Mouse (Mus musculus): Measurements from ENCODE around the gene D430042O09Rik. TPM values are rescaled to one million over a fixed set of nuclear protein-coding genes. Genes with fewer than 3 reads are reported as not detected.
"Not testable (repeated sequence)": the region's sequence is repeated elsewhere in the genome, so short reads cannot be mapped to it uniquely, and the experiment has no call there.

D430042O09Rik gene
- polyA plus RNA-seq, 1 experiment from 2014 or later, result 9.0 TPM

DNA sequence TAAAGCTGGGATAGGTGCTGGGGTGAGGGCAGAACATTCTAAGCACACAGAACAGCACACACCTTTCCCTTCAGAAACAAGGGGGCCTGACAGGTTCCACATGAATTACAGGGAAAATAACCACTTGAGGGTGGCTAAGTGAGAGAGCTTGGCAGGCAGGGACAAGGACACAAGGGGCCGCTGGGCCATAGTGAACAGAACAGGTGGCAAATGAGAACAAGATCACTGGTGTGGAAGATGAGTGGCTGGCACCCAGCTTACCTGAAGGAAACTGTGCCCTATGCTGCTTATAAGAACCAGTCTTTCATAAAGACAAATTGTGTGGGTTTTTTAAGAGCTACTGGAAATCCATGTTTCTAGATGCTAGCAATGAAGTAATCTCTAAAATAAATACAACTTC lies 4.9 kb upstream of the D430042O09Rik start:
- no peak overlapping the region for H3K27ac ChIP-seq (replicated peaks; ENCODE audit: low read depth, low read length)
- no peak for ATAC-seq (ENCODE audit: low read depth)
- peaks cover 16% of the 10 kb centered on the region for H3K9me3 ChIP-seq (ENCODE audit: control insufficient read depth, low read length)
- no peak overlapping the region for H3K4me2 ChIP-seq (ENCODE audit: low read depth, low read length)
- 82% methylated on average over 1 of the region's 1 CpGs for whole genome bisulfite sequencing
- H3K9ac ChIP-seq (ENCODE audit: low read depth, low read length), result no peak overlapping the region
- H3K27me3 ChIP-seq (replicated peaks; ENCODE audit: control insufficient read depth, insufficient read depth, low read length), result no peaks in the 10 kb centered on the region
- H3K36me3 ChIP-seq (ENCODE audit: control insufficient read depth, insufficient read depth, low read length), result peaks cover 67% of the 10 kb centered on the region
- no peak overlapping the region for H3K4me3 ChIP-seq (ENCODE audit: low read depth, low read length)
- DNase-seq (ENCODE audit: low spot score), result no peak
- peaks cover 19% of the 10 kb centered on the region for H3K4me1 ChIP-seq (ENCODE audit: control insufficient read depth, insufficient read depth, low read length)

- WGBS, result 0% methylated on average over 24 of the region's 24 CpGs
- peak overlapping the region; percentile 82 for H3K4me2 ChIP-seq (ENCODE audit: low read depth, low read length)
- peak; percentile 61 for DNase-seq (ENCODE audit: low spot score)
- no peaks in the 10 kb centered on the region for H3K27me3 ChIP-seq (replicated peaks; ENCODE audit: control insufficient read depth, insufficient read depth, low read length)
- ATAC-seq (ENCODE audit: low read depth), result peak; percentile 79
- H3K9ac ChIP-seq (ENCODE audit: low read depth, low read length), result peak overlapping the region; percentile 85
- H3K9me3 ChIP-seq (ENCODE audit: control insufficient read depth, low read length), result no peaks in the 10 kb centered on the region
- peaks cover 23% of the 10 kb centered on the region for H3K4me1 ChIP-seq (ENCODE audit: control insufficient read depth, insufficient read depth, low read length)
- peak overlapping the region; percentile 76 for H3K4me3 ChIP-seq (ENCODE audit: low read depth, low read length)
- H3K27ac ChIP-seq (replicated peaks; ENCODE audit: low read depth, low read length), result peak overlapping the region; percentile 88
- H3K36me3 ChIP-seq (ENCODE audit: control insufficient read depth, insufficient read depth, low read length), result peaks cover 23% of the 10 kb centered on the region
These were observed 502 bp upstream of the D430042O09Rik start for GRCm38 (mm10) chr7:125707186-125707585.

- H3K36me3 ChIP-seq (ENCODE audit: control insufficient read depth, insufficient read depth, low read length), result peaks cover 14% of the 10 kb centered on the region
- 0% methylated on average over 15 of the region's 15 CpGs for WGBS
- peak overlapping the region; percentile 76 for H3K4me3 ChIP-seq (ENCODE audit: low read depth, low read length)
- peak overlapping the region; percentile 85 for H3K9ac ChIP-seq (ENCODE audit: low read depth, low read length)
- DNase-seq (ENCODE audit: low spot score), result peak; percentile 31
- H3K4me2 ChIP-seq (ENCODE audit: low read depth, low read length), result peak overlapping the region; percentile 82
- ATAC-seq (ENCODE audit: low read depth), result no peak
- H3K27ac ChIP-seq (replicated peaks; ENCODE audit: low read depth, low read length), result peak overlapping the region; percentile 88
- H3K9me3 ChIP-seq (ENCODE audit: control insufficient read depth, low read length), result no peaks in the 10 kb centered on the region
- H3K4me1 ChIP-seq (ENCODE audit: control insufficient read depth, insufficient read depth, low read length), result peaks cover 23% of the 10 kb centered on the region
- no peaks in the 10 kb centered on the region for H3K27me3 ChIP-seq (replicated peaks; ENCODE audit: control insufficient read depth, insufficient read depth, low read length)
These were observed 412 bp downstream of the D430042O09Rik start for GRCm38 (mm10) chr7:125708100-125708499.

GRCm38 (mm10) chr7:125713542-125714055 lies 5.9 kb downstream of the D430042O09Rik start:
- not testable (repeated sequence) for DNase-seq (ENCODE audit: low spot score); ATAC-seq (ENCODE audit: low read depth); H3K9me3 ChIP-seq (ENCODE audit: control insufficient read depth, low read length); H3K27me3 ChIP-seq (replicated peaks; ENCODE audit: control insufficient read depth, insufficient read depth, low read length); H3K4me2 ChIP-seq (ENCODE audit: low read depth, low read length); H3K27ac ChIP-seq (replicated peaks; ENCODE audit: low read depth, low read length); H3K36me3 ChIP-seq (ENCODE audit: control insufficient read depth, insufficient read depth, low read length); H3K4me1 ChIP-seq (ENCODE audit: control insufficient read depth, insufficient read depth, low read length); H3K4me3 ChIP-seq (ENCODE audit: low read depth, low read length); H3K9ac ChIP-seq (ENCODE audit: low read depth, low read length)
- whole genome bisulfite sequencing, result 89% methylated on average over 7 of the region's 7 CpGs

DNA sequence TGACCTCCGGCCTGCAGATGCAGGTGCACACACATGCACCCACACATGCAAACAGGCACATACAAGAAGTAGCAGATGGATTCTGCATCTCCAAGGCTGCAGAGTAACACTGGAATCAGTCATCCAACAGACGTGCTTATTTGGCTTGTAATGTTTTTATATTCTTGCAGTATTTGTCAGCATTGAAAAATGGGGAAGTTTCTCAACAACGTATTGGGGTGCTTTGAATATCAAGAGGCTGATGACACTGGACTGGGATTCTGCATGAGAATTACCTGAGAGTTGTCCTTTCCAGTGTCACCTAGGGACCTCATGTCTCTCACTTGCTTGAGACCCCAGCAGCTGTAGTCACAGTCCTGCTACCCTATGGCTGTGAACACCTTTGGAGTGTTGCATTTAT lies 7.1 kb downstream of the D430042O09Rik start:
- H3K4me1 ChIP-seq (ENCODE audit: control insufficient read depth, insufficient read depth, low read length), result peaks cover 5% of the 10 kb centered on the region
- ATAC-seq (ENCODE audit: low read depth) (no peak), DNase-seq (ENCODE audit: low spot score) (no peak)
- no peak overlapping the region for H3K4me2 ChIP-seq (ENCODE audit: low read depth, low read length)
- H3K4me3 ChIP-seq (ENCODE audit: low read depth, low read length), result no peak overlapping the region
- 81% methylated on average over 3 of the region's 3 CpGs for WGBS
- no peak overlapping the region for H3K27ac ChIP-seq (replicated peaks; ENCODE audit: low read depth, low read length)
- H3K9me3 ChIP-seq (ENCODE audit: control insufficient read depth, low read length), result no peaks in the 10 kb centered on the region
- H3K9ac ChIP-seq (ENCODE audit: low read depth, low read length), result no peak overlapping the region
- no peaks in the 10 kb centered on the region for H3K27me3 ChIP-seq (replicated peaks; ENCODE audit: control insufficient read depth, insufficient read depth, low read length)
- H3K36me3 ChIP-seq (ENCODE audit: control insufficient read depth, insufficient read depth, low read length), result no peaks in the 10 kb centered on the region

DNA sequence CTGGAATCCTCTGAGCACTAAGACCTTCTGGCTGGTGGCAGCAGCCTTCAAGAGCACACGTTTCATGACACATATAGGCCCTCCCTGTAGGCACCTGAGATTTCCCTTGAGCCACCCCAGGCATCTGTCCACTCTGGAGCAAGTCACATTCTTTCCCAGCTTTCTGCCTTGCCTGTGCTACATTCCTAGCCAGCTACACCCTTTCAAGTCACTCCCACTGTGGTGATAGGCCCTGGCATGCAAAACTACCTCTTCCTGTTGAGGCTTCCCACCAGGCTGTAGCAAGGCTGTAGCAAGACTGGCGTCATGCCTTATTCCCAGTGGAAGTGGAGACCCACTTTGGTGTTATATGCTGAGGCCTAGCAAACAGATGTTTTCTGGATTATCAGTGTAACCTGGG lies 9.0 kb downstream of the D430042O09Rik start:
- peak; percentile 61 for DNase-seq (ENCODE audit: low spot score)
- Histone ChIP-seq H3K27ac (replicated peaks; ENCODE audit: low read depth, low read length) (no peak overlapping the region), H3K36me3 (ENCODE audit: control insufficient read depth, insufficient read depth, low read length) (no peaks in the 10 kb centered on the region), H3K9me3 (ENCODE audit: control insufficient read depth, low read length) (no peaks in the 10 kb centered on the region), H3K4me1 (ENCODE audit: control insufficient read depth, insufficient read depth, low read length) (peaks cover 12% of the 10 kb centered on the region), H3K4me3 (ENCODE audit: low read depth, low read length) (no peak overlapping the region), H3K27me3 (replicated peaks; ENCODE audit: control insufficient read depth, insufficient read depth, low read length) (no peaks in the 10 kb centered on the region), H3K4me2 (ENCODE audit: low read depth, low read length) (no peak overlapping the region), H3K9ac (ENCODE audit: low read depth, low read length) (no peak overlapping the region)
- WGBS, result 46% methylated on average over 2 of the region's 2 CpGs
- peak; percentile 38; the same call in 1 of the 2 replicates for ATAC-seq (ENCODE audit: low read depth)

- Histone ChIP-seq H3K4me3 (ENCODE audit: low read depth, low read length) (no peak overlapping the region), H3K4me2 (ENCODE audit: low read depth, low read length) (no peak overlapping the region), H3K4me1 (ENCODE audit: control insufficient read depth, insufficient read depth, low read length) (peaks cover 12% of the 10 kb centered on the region), H3K36me3 (ENCODE audit: control insufficient read depth, insufficient read depth, low read length) (no peaks in the 10 kb centered on the region), H3K27ac (replicated peaks; ENCODE audit: low read depth, low read length) (no peak overlapping the region), H3K9ac (ENCODE audit: low read depth, low read length) (no peak overlapping the region), H3K9me3 (ENCODE audit: control insufficient read depth, low read length) (no peaks in the 10 kb centered on the region), H3K27me3 (replicated peaks; ENCODE audit: control insufficient read depth, insufficient read depth, low read length) (no peaks in the 10 kb centered on the region)
- ATAC-seq (ENCODE audit: low read depth), result no peak
- DNase-seq (ENCODE audit: low spot score), result no peak
These were observed 9.9 kb downstream of the D430042O09Rik start for GRCm38 (mm10) chr7:125717612-125718011.

DNA sequence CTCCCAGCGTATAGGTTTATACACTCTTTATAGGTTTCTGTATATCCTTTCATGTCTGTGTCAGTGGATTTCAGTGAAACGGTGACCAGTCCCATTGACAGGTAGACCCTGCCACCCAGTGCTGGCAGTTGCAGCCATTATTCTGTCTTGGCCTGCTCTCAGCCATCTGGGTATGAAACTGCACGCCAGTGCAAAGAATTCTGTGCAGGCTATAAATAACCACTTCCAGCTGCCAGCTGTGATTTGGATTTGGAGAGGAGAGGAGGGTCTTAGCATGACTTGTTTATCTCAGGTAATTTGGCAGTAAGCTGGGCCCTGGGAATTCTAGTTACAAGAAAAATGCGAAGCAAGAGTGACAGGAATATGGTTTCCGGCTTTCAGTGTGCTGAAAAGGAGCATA lies 12.7 kb downstream of the D430042O09Rik start:
- Histone ChIP-seq H3K27me3 (replicated peaks; ENCODE audit: control insufficient read depth, insufficient read depth, low read length) (no peaks in the 10 kb centered on the region), H3K9ac (ENCODE audit: low read depth, low read length) (no peak overlapping the region), H3K4me1 (ENCODE audit: control insufficient read depth, insufficient read depth, low read length) (peaks cover 12% of the 10 kb centered on the region), H3K27ac (replicated peaks; ENCODE audit: low read depth, low read length) (peak overlapping the region; percentile 24; the same call in 1 of the 2 replicates), H3K9me3 (ENCODE audit: control insufficient read depth, low read length) (no peaks in the 10 kb centered on the region), H3K4me2 (ENCODE audit: low read depth, low read length) (no peak overlapping the region), H3K36me3 (ENCODE audit: control insufficient read depth, insufficient read depth, low read length) (no peaks in the 10 kb centered on the region), H3K4me3 (ENCODE audit: low read depth, low read length) (no peak overlapping the region)
- ATAC-seq (ENCODE audit: low read depth) (0 out of 2 replicates have a peak, but pooled peaks have one; percentile 42), DNase-seq (ENCODE audit: low spot score) (peak; percentile 70)
- 41% methylated on average over 5 of the region's 5 CpGs for WGBS

GRCm38 (mm10) chr7:125721033-125721432 lies 13.3 kb downstream of the D430042O09Rik start:
- WGBS, result 82% methylated on average over 4 of the region's 4 CpGs
- Histone ChIP-seq H3K4me3 (ENCODE audit: low read depth, low read length) (no peak overlapping the region), H3K27ac (replicated peaks; ENCODE audit: low read depth, low read length) (no peak overlapping the region), H3K9me3 (ENCODE audit: control insufficient read depth, low read length) (no peaks in the 10 kb centered on the region), H3K4me1 (ENCODE audit: control insufficient read depth, insufficient read depth, low read length) (peaks cover 12% of the 10 kb centered on the region), H3K4me2 (ENCODE audit: low read depth, low read length) (no peak overlapping the region), H3K9ac (ENCODE audit: low read depth, low read length) (no peak overlapping the region), H3K27me3 (replicated peaks; ENCODE audit: control insufficient read depth, insufficient read depth, low read length) (no peaks in the 10 kb centered on the region), H3K36me3 (ENCODE audit: control insufficient read depth, insufficient read depth, low read length) (no peaks in the 10 kb centered on the region)
- no peak for DNase-seq (ENCODE audit: low spot score)
- no peak for ATAC-seq (ENCODE audit: low read depth)
